Mouse (Mus musculus): Measurements from ENCODE around the gene Zc3h7a. TPM values are rescaled to one million over a fixed set of nuclear protein-coding genes. Genes with fewer than 3 reads are reported as not detected.

The Zc3h7a gene
- total and polyA plus RNA-seq, 3 experiments: 48.7 to 202 (median 77.4) TPM

DNA sequence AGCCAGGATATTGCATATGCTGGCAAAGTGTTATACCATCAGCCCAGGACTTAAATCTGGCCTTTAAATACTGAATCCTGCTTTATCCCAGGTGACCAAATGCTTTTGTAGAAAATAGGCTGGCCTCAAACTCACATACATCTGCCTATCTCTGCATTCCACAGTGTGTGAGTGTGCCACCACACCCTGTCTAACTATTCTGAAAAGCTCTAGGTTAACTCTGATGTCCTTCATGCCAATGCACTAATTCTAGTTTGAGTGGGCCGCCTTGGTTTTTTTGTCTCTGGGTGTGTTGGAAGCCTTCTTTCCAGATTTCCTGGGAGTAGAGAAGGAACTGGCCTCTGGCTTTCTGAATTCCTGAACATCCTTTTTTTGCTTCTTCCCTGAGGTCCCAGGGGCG lies 17.0 kb upstream of the Zc3h7a start:
- Histone ChIP-seq H3K9me3 (replicated peaks; ENCODE audit: insufficient read depth, low read length) (no peaks in the 10 kb centered on the region), H3K27ac (ENCODE audit: control insufficient read depth, low read depth, low read length) (no peak overlapping the region), H3K36me3 (ENCODE audit: control insufficient read depth in 1 of 2, insufficient read depth in 2 of 2, low read length in 2 of 2) (peaks cover 10 to 32% of the 10 kb centered on the region in 2 experiments), H3K27me3 (ENCODE audit: control insufficient read depth in 1 of 2, insufficient read depth in 2 of 2, low read length in 2 of 2) (no peaks in the 10 kb centered on the region), H3K4me1 (ENCODE audit: control insufficient read depth in 1 of 2, insufficient read depth in 2 of 2, low read length in 2 of 2) (no peaks in the 10 kb centered on the region), H3K9ac (ENCODE audit: control insufficient read depth, low read depth, low read length, poor library complexity, severe bottlenecking) (no peak overlapping the region), H3K4me3 (ENCODE audit: control insufficient read depth in 1 of 2, insufficient read depth in 1 of 2, low read depth in 2 of 2, low read length in 2 of 2) (no peak overlapping the region), H3K79me2 (ENCODE audit: control insufficient read depth, insufficient read depth, low read length, poor library complexity) (peaks cover 3% of the 10 kb centered on the region; the same call in 1 of the 2 replicates)
- no peak for DNase-seq (ENCODE audit: low read depth, low spot score)
- no peak for TF ChIP-seq SMC3 (IDR thresholded peaks at IDR 0.05; ENCODE audit: low read depth, low read length)

DNA sequence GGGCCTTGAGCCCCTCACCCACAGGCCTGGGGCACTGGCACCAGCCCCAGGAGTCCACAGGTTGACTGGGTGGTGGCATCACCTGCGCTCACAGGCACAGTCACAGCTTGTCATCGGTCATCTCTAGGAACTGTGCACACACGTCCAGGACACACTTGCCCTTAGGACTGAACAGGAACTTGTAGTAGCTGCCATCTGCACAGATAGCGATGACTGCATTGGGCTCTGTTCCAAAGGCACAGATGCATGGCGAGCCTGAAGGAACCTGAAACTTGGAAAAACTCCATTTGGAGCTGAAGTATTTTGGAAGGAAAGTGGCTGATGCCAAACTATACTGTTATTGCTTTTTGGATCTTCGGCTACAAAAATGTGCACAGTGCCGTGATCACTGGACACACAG lies 14.0 kb upstream of the Zc3h7a start:
- Histone ChIP-seq H3K79me2 (ENCODE audit: control insufficient read depth, insufficient read depth, low read length, poor library complexity) (no peaks in the 10 kb centered on the region), H3K27ac (ENCODE audit: control insufficient read depth, low read depth, low read length) (no peak overlapping the region), H3K4me1 (ENCODE audit: control insufficient read depth in 1 of 2, insufficient read depth in 2 of 2, low read length in 2 of 2) (no peaks in the 10 kb centered on the region), H3K9ac (ENCODE audit: control insufficient read depth, low read depth, low read length, poor library complexity, severe bottlenecking) (no peak overlapping the region), H3K27me3 (ENCODE audit: control insufficient read depth in 1 of 2, insufficient read depth in 2 of 2, low read length in 2 of 2) (no peaks in the 10 kb centered on the region), H3K36me3 (ENCODE audit: control insufficient read depth in 1 of 2, insufficient read depth in 2 of 2, low read length in 2 of 2) (peaks cover 0 to 10% of the 10 kb centered on the region in 2 experiments; a peak in 2 of 4 replicates), H3K9me3 (replicated peaks; ENCODE audit: insufficient read depth, low read length) (no peaks in the 10 kb centered on the region), H3K4me3 (ENCODE audit: control insufficient read depth in 1 of 2, insufficient read depth in 1 of 2, low read depth in 2 of 2, low read length in 2 of 2) (no peak overlapping the region)
- no peak for DNase-seq (ENCODE audit: low read depth, low spot score)
- no peak for TF ChIP-seq SMC3 (IDR thresholded peaks at IDR 0.05; ENCODE audit: low read depth, low read length)
- TF ChIP-seq CHD2 (IDR thresholded peaks at IDR 0.05; ENCODE audit: low read length): no peak
- TF ChIP-seq ELF1 (IDR thresholded peaks at IDR 0.05; ENCODE audit: low read depth, low read length): no peak
- TF ChIP-seq UBTF (IDR thresholded peaks at IDR 0.05; ENCODE audit: borderline replicate concordance, insufficient read depth, low read depth, low read length): no peak
- TF ChIP-seq CTCF (IDR thresholded peaks at IDR 0.05 in 2 of 3, conservative IDR thresholded peaks at IDR 0.05 in 1 of 3; ENCODE audit: control insufficient read depth in 1 of 3, insufficient read depth in 1 of 3, low read depth in 2 of 3, low read length in 3 of 3, poor library complexity in 1 of 3, severe bottlenecking in 1 of 3): no peak
- no peak for TF ChIP-seq GABPA (IDR thresholded peaks at IDR 0.05; ENCODE audit: low read depth, low read length)
- no peak for TF ChIP-seq ZKSCAN1 (IDR thresholded peaks at IDR 0.05; ENCODE audit: low read depth, low read length)
- TF ChIP-seq CHD1 (IDR thresholded peaks at IDR 0.05; ENCODE audit: low read depth, low read length): no peak
- no peak for TF ChIP-seq NRF1 (IDR thresholded peaks at IDR 0.05; ENCODE audit: insufficient read depth, low read depth, low read length, poor library complexity, severe bottlenecking)
- no peak for TF ChIP-seq ETS1 (IDR thresholded peaks at IDR 0.05; ENCODE audit: low read depth, low read length)

DNA sequence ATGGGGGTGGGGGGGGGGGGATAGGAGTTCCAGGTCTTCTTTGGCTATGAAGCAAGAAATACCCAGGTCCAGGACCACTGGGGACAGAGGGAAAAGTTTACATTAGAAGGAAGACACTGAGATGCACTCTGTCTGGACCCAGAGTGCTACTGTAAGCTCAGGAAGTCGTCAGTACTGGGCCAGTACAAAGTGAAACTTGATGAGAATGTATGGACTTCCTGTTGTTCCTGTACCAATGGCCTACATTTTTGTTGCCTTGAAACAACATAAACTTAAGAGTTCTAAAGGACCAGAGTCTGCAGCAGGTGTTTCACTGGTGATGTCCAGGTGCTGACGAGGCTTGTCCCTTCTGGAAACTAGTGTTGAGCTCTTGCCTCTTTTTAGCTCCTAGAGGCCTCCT lies 1.2 kb upstream of the Zc3h7a start:
- Histone ChIP-seq H3K27me3 (ENCODE audit: control insufficient read depth in 1 of 2, insufficient read depth in 2 of 2, low read length in 2 of 2) (no peaks in the 10 kb centered on the region; a peak in 1 of 4 replicates), H3K9me3 (replicated peaks; ENCODE audit: insufficient read depth, low read length) (no peaks in the 10 kb centered on the region), H3K27ac (ENCODE audit: control insufficient read depth, low read depth, low read length) (no peak overlapping the region), H3K4me1 (ENCODE audit: control insufficient read depth in 1 of 2, insufficient read depth in 2 of 2, low read length in 2 of 2) (peaks cover 0 to 3% of the 10 kb centered on the region in 2 experiments; a peak in 1 of 4 replicates), H3K9ac (ENCODE audit: control insufficient read depth, low read depth, low read length, poor library complexity, severe bottlenecking) (0 out of 2 replicates have a peak overlapping the region, but pooled peaks have one; percentile 19), H3K79me2 (ENCODE audit: control insufficient read depth, insufficient read depth, low read length, poor library complexity) (peaks cover 33% of the 10 kb centered on the region), H3K36me3 (ENCODE audit: control insufficient read depth in 1 of 2, insufficient read depth in 2 of 2, low read length in 2 of 2) (peaks cover 2 to 3% of the 10 kb centered on the region in 2 experiments; a peak in 3 of 4 replicates), H3K4me3 (ENCODE audit: control insufficient read depth in 1 of 2, insufficient read depth in 1 of 2, low read depth in 2 of 2, low read length in 2 of 2) (peak overlapping the region; percentile 55 to 62)
- TF ChIP-seq POLR2AphosphoS2 (IDR thresholded peaks at IDR 0.05; ENCODE audit: low read length): no peak
- TF ChIP-seq GATA1 (IDR thresholded peaks at IDR 0.05; ENCODE audit: low read depth, low read length): no peak
- no peak for TF ChIP-seq GABPA (IDR thresholded peaks at IDR 0.05; ENCODE audit: low read depth, low read length)
- TF ChIP-seq ZKSCAN1 (IDR thresholded peaks at IDR 0.05; ENCODE audit: low read depth, low read length): no peak
- no peak for TF ChIP-seq ZNF384 (IDR thresholded peaks at IDR 0.05; ENCODE audit: low read depth, low read length)
- TF ChIP-seq USF2 (IDR thresholded peaks at IDR 0.05; ENCODE audit: borderline replicate concordance in 1 of 2, insufficient read depth in 1 of 2, low read depth in 1 of 2, low read length in 2 of 2): no peak
- no peak for TF ChIP-seq NELFE (IDR thresholded peaks at IDR 0.05; ENCODE audit: low read depth, low read length)
- no peak for TF ChIP-seq USF1 (IDR thresholded peaks at IDR 0.05; ENCODE audit: low read depth, low read length)
- TF ChIP-seq TCF12 (IDR thresholded peaks at IDR 0.05; ENCODE audit: low read depth, low read length): no peak
- DNase-seq (ENCODE audit: low read depth, low spot score): no peak

All from MEL (cell line).